Mouse (Mus musculus): ENCODE measurements around the gene Gm10715.
"Not testable (repeated sequence)": the region's sequence is repeated elsewhere in the genome, so short reads cannot be mapped to it uniquely, and the experiment has no call there.

- not testable (repeated sequence) for TF ChIP-seq POLR2A (IDR thresholded peaks at IDR 0.05; ENCODE audit: low read depth, low read length); CTCF (conservative IDR thresholded peaks at IDR 0.05; ENCODE audit: insufficient read depth, insufficient read length, low read depth, low read length)
Measured at GRCm38 (mm10) chr9:3024912-3025467, 11.7 kb upstream of the Gm10715 start, which contains the start of gene Gm10717.
